Mouse (Mus musculus) small intestine, adult 2 months (tissue): ENCODE measurements around the gene Lrrc59. TPM values are rescaled to one million over a fixed set of nuclear protein-coding genes. Genes with fewer than 3 reads are reported as not detected.

ENCODE experiments used
- H3K27ac ChIP-seq: fragments of 200-500 bp; 2 replicates; pipeline ENCODE4 v1.5.1; 2012; ENCODE audit warnings: low read depth, low read length, control low read depth, inconsistent platforms; ENCODE audit not compliant: insufficient read depth
- H3K27me3 ChIP-seq: fragments of 200-500 bp; 2 replicates; pipeline ENCODE4 v1.6.1; 2012; ENCODE audit warnings: mild to moderate bottlenecking, moderate library complexity, low read length, inconsistent platforms; ENCODE audit not compliant: control insufficient read depth, insufficient read depth
- H3K36me3 ChIP-seq: fragments of 200-500 bp; 2 replicates; pipeline ENCODE4 v1.6.1; 2012; ENCODE audit warnings: mild to moderate bottlenecking, low read length, control low read depth, inconsistent platforms; ENCODE audit not compliant: control insufficient read depth, insufficient read depth
- H3K4me1 ChIP-seq: fragments of 200-500 bp; 2 replicates; pipeline ENCODE4 v1.6.1; 2012; ENCODE audit warnings: low read length, inconsistent platforms, mixed read lengths; ENCODE audit not compliant: control insufficient read depth, insufficient read depth, insufficient read length
- H3K4me3 ChIP-seq: fragments of 200-500 bp; 2 replicates; pipeline ENCODE4 v1.5.1; 2012; ENCODE audit warnings: low read depth, mild to moderate bottlenecking, control low read depth, inconsistent platforms, low read length, moderate library complexity
- CTCF ChIP-seq: fragments of 200-500 bp; IDR thresholded peaks from 2 replicates; pipeline ENCODE4 v1.5.1; 2012; ENCODE audit warnings: low read depth, mild to moderate bottlenecking, control low read depth, inconsistent platforms, low read length, moderate library complexity, mixed read lengths; ENCODE audit not compliant: insufficient replicate concordance, insufficient read length; ENCODE audit errors: extremely low read depth
- POLR2A ChIP-seq: fragments of 200-500 bp; IDR thresholded peaks from 2 replicates; pipeline ENCODE4 v1.6.1; 2012; ENCODE audit warnings: low read depth, mild to moderate bottlenecking, control low read depth, inconsistent platforms, low read length, moderate library complexity
- WGBS: fragments of 180-500 bp; shearing (Covaris S2); methylation state at CpG from one replicate; pipeline ENCODE4 v1.1.7; 2018; 5-methylcytosine and 5-hydroxymethylcytosine counted together
- polyA plus RNA-seq: library from polyadenylated mRNA; depleted of rRNA; stranded (reverse); fragments of >200 nt; gene quantifications from 2 replicates; pipeline ENCODE4 v1.2.3, GENCODE M21; 2012; rRNA removed

Gene Lrrc59
- polyA plus RNA-seq, result 88.1 and 169 TPM in 2 replicates

DNA sequence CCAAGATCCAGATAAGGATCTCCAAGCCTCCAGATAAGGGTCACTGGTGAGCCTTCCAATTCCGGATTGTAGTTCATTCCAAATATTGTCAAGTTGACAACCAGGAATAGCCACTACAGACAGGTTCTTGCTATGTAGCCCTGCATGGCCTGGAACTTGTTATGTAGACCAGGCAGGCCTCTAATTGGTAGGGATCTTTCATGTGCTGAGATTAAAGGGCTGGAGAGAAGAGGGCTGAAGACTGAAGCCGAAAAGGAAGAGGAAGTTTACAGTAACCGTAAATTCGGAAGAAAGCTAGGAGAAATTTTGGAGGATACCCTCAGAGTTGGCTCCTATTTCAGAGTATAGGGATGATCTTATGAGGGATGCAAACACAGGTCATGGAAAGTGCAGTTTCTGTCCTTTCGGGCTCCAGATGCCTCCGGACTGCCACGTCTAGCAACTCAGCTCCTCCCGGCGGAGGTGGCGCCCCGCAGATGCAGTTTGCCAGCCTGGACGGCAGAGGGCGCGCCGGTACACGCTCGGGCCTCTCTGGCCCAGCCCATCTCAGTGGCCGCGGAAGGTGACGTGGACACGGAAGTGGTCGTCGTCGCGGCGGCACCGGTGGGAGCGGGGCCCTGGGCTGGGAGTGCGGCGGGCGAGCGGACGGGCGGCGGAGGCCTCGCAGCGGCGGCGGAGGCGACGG lies at the start of gene Lrrc59:
TSS of gene Lrrc59 (plus strand) at position 569 of the 685 bp plus-strand sequence.
- Histone ChIP-seq H3K36me3 (peaks cover 24% of the 10 kb centered on the region), H3K27me3 (no peaks in the 10 kb centered on the region), H3K4me3 (peak within 1 kb of the TSS; percentile 92), H3K4me1 (peaks cover 23% of the 10 kb centered on the region), H3K27ac (peak within 1 kb of the TSS; percentile 90)
- peak; percentile 85 for TF ChIP-seq CTCF
- peak; percentile 66 for TF ChIP-seq POLR2A
- 3% methylated on average over 41 of the region's 41 CpGs for WGBS

DNA sequence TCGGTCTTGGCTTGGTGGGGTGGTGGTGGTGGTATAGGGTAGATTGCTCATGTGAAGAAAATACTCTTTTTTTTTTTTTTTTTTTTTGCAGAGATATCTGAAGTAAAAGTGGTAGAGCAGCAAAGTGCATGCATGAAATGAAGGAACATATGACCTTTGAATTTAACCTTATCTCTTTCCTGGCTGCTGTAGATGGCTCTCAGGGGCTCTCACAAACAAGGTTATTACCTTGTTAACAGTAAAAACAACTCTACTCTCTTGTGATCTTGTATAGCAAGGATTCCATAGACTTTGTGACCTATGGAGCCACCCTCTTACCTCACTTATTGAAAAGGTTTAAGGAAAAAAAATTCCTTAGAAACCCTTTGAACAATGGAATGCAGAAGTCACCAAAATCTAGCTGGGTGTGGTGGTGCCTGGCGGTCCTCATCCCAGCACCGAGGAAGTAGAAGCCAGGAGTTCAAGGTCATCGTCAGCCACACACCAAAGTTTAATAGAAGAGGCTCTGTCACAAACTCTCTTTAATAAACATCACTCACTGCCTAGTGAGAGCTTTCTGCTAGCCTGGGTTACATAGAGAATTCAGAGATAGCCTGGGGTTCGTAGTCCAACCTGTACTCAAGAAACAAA lies 49.3 kb upstream of the Lrrc59 start:
- H3K36me3 ChIP-seq, result peaks cover 3% of the 10 kb centered on the region; the same call in 1 of the 2 replicates
- 38% methylated on average over 5 of the region's 5 CpGs for WGBS
- H3K27ac ChIP-seq, result no peak overlapping the region
- H3K27me3 ChIP-seq, result no peaks in the 10 kb centered on the region
- TF ChIP-seq CTCF, result no peak
- TF ChIP-seq POLR2A, result no peak
- H3K4me1 ChIP-seq, result peaks cover 7% of the 10 kb centered on the region; the same call in 1 of the 2 replicates
- no peak overlapping the region for H3K4me3 ChIP-seq

DNA sequence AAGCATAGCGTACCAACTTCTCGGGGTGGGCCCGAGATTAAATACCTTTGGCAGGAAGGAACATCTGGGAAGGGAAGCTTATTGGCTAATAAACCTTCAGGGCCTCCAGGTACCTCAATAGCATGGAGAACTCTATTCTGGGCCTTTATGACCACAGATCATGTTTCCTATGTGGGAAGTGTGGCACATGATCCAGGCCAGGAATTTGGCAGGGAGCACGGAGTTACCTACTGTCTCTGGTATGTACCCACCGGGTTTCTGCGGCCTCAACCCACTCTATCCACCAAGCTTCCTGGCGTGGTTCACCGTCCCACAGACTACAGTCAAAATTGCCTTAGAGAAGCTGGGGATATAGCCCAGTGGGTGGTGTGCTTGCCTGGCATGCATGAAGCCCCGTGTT lies 44.5 kb upstream of the Lrrc59 start:
- Histone ChIP-seq H3K27ac (no peak overlapping the region), H3K4me3 (no peak overlapping the region), H3K27me3 (no peaks in the 10 kb centered on the region), H3K36me3 (0 out of 2 replicates have a peak, but pooled peaks cover 2% of the 10 kb centered on the region), H3K4me1 (peaks cover 13% of the 10 kb centered on the region; the same call in 1 of the 2 replicates)
- no peak for TF ChIP-seq POLR2A
- no peak for TF ChIP-seq CTCF
- WGBS, result 91% methylated on average over 9 of the region's 9 CpGs

DNA sequence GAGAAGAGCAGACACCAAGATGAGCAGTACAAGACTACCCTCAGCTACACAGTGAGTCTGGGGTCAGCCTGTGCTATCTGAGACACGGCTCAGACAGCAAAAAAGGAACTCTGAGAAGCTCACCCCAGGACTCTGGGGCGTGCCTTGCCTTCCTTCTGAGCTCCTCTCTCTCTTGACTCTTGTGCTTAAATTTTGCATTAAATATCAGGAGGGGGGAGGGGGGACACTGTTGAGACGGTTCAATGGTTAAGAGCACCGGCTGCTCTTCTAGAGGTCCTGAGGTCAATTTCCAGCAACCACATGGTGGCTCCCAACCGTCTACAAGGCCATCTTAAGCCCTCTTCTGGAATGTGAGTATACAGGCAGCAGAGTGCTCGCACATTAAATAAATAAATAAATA lies 42.1 kb upstream of the Lrrc59 start:
- TF ChIP-seq CTCF (no peak), POLR2A (no peak)
- Histone ChIP-seq H3K27me3 (no peaks in the 10 kb centered on the region), H3K36me3 (0 out of 2 replicates have a peak, but pooled peaks cover 2% of the 10 kb centered on the region), H3K4me3 (no peak overlapping the region), H3K27ac (no peak overlapping the region), H3K4me1 (peaks cover 24% of the 10 kb centered on the region)
- WGBS, result 86% methylated on average over 6 of the region's 6 CpGs

DNA sequence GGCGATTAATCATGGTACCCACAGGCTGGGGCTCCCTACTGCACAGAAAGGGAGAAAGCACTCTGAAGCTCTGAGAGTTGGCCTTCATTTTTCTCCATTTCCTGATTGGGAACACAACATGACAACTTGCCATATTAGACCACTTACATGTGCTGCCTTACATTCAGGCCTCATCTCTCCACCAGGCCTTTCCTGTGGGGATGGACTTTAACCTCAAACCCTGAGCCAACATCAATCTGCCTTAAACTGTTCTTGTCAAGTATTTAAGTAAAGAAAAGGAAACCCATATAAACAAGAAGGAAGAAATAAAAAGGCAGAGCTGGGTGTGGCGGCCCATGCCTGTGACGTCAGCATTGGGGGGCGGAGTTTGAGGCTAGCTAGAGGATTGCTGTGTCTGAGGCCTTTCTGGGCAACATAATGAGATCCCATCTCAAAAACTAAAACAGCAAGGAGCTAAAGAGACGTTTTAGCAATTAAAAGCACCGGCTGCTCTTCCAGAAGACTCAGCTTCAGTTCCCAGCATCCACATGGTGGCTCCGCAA lies 33.2 kb upstream of the Lrrc59 start:
- 50% methylated on average over 7 of the region's 7 CpGs for WGBS
- Histone ChIP-seq H3K4me1 (peaks cover 21% of the 10 kb centered on the region), H3K27ac (peak overlapping the region; percentile 10; the same call in 1 of the 2 replicates), H3K27me3 (no peaks in the 10 kb centered on the region), H3K4me3 (no peak overlapping the region), H3K36me3 (no peaks in the 10 kb centered on the region)
- TF ChIP-seq CTCF (no peak), POLR2A (no peak)

DNA sequence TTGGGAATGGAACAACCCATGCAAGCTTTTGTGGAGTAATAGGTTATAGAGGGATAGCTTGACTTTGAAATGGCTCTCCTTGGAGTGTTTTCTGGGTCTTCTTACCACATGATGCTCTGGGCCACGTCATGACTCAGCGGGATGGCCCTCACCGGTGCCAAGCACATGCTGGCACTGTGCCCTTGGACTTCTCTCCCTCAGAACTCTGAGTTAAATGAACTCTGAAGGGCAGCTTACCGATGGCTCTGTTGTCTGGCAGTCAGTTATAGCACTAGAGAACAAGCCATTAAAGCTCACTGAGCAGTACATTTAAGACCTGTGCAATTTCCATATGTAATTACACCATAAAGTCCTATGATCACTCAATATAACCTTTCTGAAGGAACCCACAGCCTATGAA lies 32.2 kb upstream of the Lrrc59 start:
- TF ChIP-seq POLR2A, result no peak
- no peak for TF ChIP-seq CTCF
- H3K27ac ChIP-seq, result peak overlapping the region; percentile 31
- H3K36me3 ChIP-seq, result no peaks in the 10 kb centered on the region
- 19% methylated on average over 4 of the region's 4 CpGs for WGBS
- H3K27me3 ChIP-seq, result no peaks in the 10 kb centered on the region
- H3K4me3 ChIP-seq, result no peak overlapping the region
- peaks cover 22% of the 10 kb centered on the region for H3K4me1 ChIP-seq
